Mouse (Mus musculus) forebrain, embryonic 14.5 days (tissue): ENCODE measurements around the gene Unc79. TPM values are rescaled to one million over a fixed set of nuclear protein-coding genes. Genes with fewer than 3 reads are reported as not detected.
A peak's percentile ranks its signal among the peaks of the same experiment; 100 is the strongest.

ENCODE experiments used
- ATAC-seq: fragments of 200-750 bp; cut with Nextera tagmentation; 2 replicates; pipeline ENCODE4 v1.8.0; 2017; ENCODE audit warnings: mild to moderate bottlenecking, moderate library complexity
- DNase-seq: peaks from one replicate; pipeline ENCODE4 v3.0.0-alpha.2; 2015; ENCODE audit warnings: low spot score
- H3K27ac ChIP-seq: fragments of 300-500 bp; sonication (generic); 2 replicates; pipeline ENCODE4 v1.5.1; 2014; ENCODE audit warnings: low read depth, mild to moderate bottlenecking, control low read depth, low read length, moderate library complexity
- H3K27me3 ChIP-seq: fragments of 300-500 bp; sonication (generic); replicated peaks from 2 replicates; pipeline ENCODE4 v1.6.1; 2014; ENCODE audit warnings: low read length, control low read depth, mixed read lengths; ENCODE audit not compliant: control insufficient read depth, insufficient read depth
- H3K36me3 ChIP-seq: fragments of 300-500 bp; sonication (generic); 2 replicates; pipeline ENCODE4 v1.6.1; 2014; ENCODE audit warnings: low read length, control low read depth; ENCODE audit not compliant: control insufficient read depth, insufficient read depth
- H3K4me1 ChIP-seq: fragments of 300-500 bp; sonication (generic); 2 replicates; pipeline ENCODE4 v1.6.1; 2014; ENCODE audit warnings: antibody characterized with exemption, low read length, control low read depth; ENCODE audit not compliant: control insufficient read depth, insufficient read depth
- H3K4me2 ChIP-seq: fragments of 300-500 bp; sonication (generic); 2 replicates; pipeline ENCODE4 v1.6.1; 2014; ENCODE audit warnings: mild to moderate bottlenecking, control low read depth, low read length
- H3K4me3 ChIP-seq: fragments of 300-500 bp; sonication (generic); 2 replicates; pipeline ENCODE4 v1.5.1; 2014; ENCODE audit warnings: low read depth, low read length, control low read depth
- H3K9ac ChIP-seq: fragments of 300-500 bp; sonication (generic); 2 replicates; pipeline ENCODE4 v1.6.1; 2014; ENCODE audit warnings: mild to moderate bottlenecking, low read length, control low read depth, moderate library complexity
- H3K9me3 ChIP-seq: fragments of 300-500 bp; sonication (generic); replicated peaks from 2 replicates; pipeline ENCODE4 v1.6.1; 2016; ENCODE audit warnings: low read length, control low read depth, mixed read lengths; ENCODE audit not compliant: control insufficient read depth
- WGBS: fragments of 180-500 bp; shearing (Covaris S2); extraction: QIAGEN DNeasy Blood & Tissue Kit; methylation state at CpG from one replicate; pipeline ENCODE4 v1.1.7; 2014; 5-methylcytosine and 5-hydroxymethylcytosine counted together
- polyA plus RNA-seq: library from polyadenylated mRNA; unstranded; fragments of >200 nt; fragmentation: Nextera tagmentation; extraction: Ambion mirVana; gene quantifications from 2 replicates; pipeline ENCODE4 v1.2.1, GENCODE M21; 2014

Unc79 gene
- polyA plus RNA-seq, 1 experiment from 2014 or later = 6.0 TPM

GRCm38 (mm10) chr12:103183057-103183456 is 234.4 kb downstream of the Unc79 start:
- 0 out of 2 replicates have a peak, but pooled peaks have one; percentile 23 for ATAC-seq

GRCm38 (mm10) chr12:103187020-103187419 is 238.4 kb downstream of the Unc79 start:
- Histone ChIP-seq H3K9me3 (no peaks in the 10 kb centered on the region), H3K4me2 (no peak overlapping the region), H3K36me3 (peaks cover 14% of the 10 kb centered on the region), H3K9ac (no peak overlapping the region), H3K27me3 (no peaks in the 10 kb centered on the region), H3K4me3 (no peak overlapping the region), H3K4me1 (no peaks in the 10 kb centered on the region), H3K27ac (no peak overlapping the region)
- DNase-seq (no peak), ATAC-seq (no peak)
- 91% methylated on average over 7 of the region's 7 CpGs for WGBS

More at GRCm38 (mm10) chr12:103183057-103183456, 234.4 kb downstream of the Unc79 start:
- Histone ChIP-seq H3K4me2 (no peak overlapping the region), H3K4me3 (no peak overlapping the region), H3K27ac (no peak overlapping the region), H3K27me3 (no peaks in the 10 kb centered on the region), H3K36me3 (peaks cover 21% of the 10 kb centered on the region), H3K9me3 (no peaks in the 10 kb centered on the region), H3K9ac (no peak overlapping the region), H3K4me1 (no peaks in the 10 kb centered on the region)
- WGBS = 23% methylated on average over 7 of the region's 7 CpGs
- no peak for DNase-seq

GRCm38 (mm10) chr12:103188223-103188622 is 239.6 kb downstream of the Unc79 start:
- DNase-seq = no peak
- Histone ChIP-seq H3K4me3 (no peak overlapping the region), H3K27me3 (no peaks in the 10 kb centered on the region), H3K9ac (no peak overlapping the region), H3K9me3 (no peaks in the 10 kb centered on the region), H3K4me1 (no peaks in the 10 kb centered on the region), H3K27ac (no peak overlapping the region), H3K4me2 (no peak overlapping the region), H3K36me3 (peaks cover 13% of the 10 kb centered on the region)
- ATAC-seq = no peak
- 47% methylated on average over 8 of the region's 8 CpGs for WGBS

- Histone ChIP-seq H3K9me3 (no peaks in the 10 kb centered on the region), H3K27ac (no peak overlapping the region), H3K27me3 (no peaks in the 10 kb centered on the region), H3K4me2 (no peak overlapping the region), H3K4me1 (no peaks in the 10 kb centered on the region), H3K4me3 (no peak overlapping the region), H3K9ac (no peak overlapping the region), H3K36me3 (peaks cover 4% of the 10 kb centered on the region; the same call in 1 of the 2 replicates)
- DNase-seq (peak; percentile 44), ATAC-seq (peak; percentile 38; the same call in 1 of the 2 replicates)
- 75% methylated on average over 12 of the region's 12 CpGs for WGBS
Measured at GRCm38 (mm10) chr12:103189771-103190170, 241.1 kb downstream of the Unc79 start.

- 73% methylated on average over 5 of the region's 5 CpGs for whole genome bisulfite sequencing
- DNase-seq (no peak), ATAC-seq (no peak)
- Histone ChIP-seq H3K27ac (no peak overlapping the region), H3K4me1 (no peaks in the 10 kb centered on the region), H3K4me2 (no peak overlapping the region), H3K4me3 (no peak overlapping the region), H3K9me3 (no peaks in the 10 kb centered on the region), H3K27me3 (no peaks in the 10 kb centered on the region), H3K36me3 (no peaks in the 10 kb centered on the region), H3K9ac (no peak overlapping the region)
Measured at GRCm38 (mm10) chr12:103192996-103193395, 244.3 kb downstream of the Unc79 start.

- Histone ChIP-seq H3K9ac (no peak overlapping the region), H3K27me3 (no peaks in the 10 kb centered on the region), H3K4me3 (no peak overlapping the region), H3K27ac (0 out of 2 replicates have a peak overlapping the region, but pooled peaks have one; percentile 5), H3K4me2 (no peak overlapping the region), H3K9me3 (no peaks in the 10 kb centered on the region), H3K4me1 (peaks cover 10% of the 10 kb centered on the region), H3K36me3 (no peaks in the 10 kb centered on the region)
- ATAC-seq (peak; percentile 70), DNase-seq (peak; percentile 52)
- WGBS = 19% methylated on average over 11 of the region's 11 CpGs
Measured at GRCm38 (mm10) chr12:103202592-103203544, 254.2 kb downstream of the Unc79 start.

- H3K4me3 ChIP-seq = no peak overlapping the region
- WGBS = 68% methylated on average over 7 of the region's 7 CpGs
- no peak overlapping the region for H3K9ac ChIP-seq
- no peaks in the 10 kb centered on the region for H3K9me3 ChIP-seq
- DNase-seq (no peak), ATAC-seq (no peak)
- H3K27ac ChIP-seq = no peak overlapping the region
- H3K27me3 ChIP-seq = no peaks in the 10 kb centered on the region
- no peaks in the 10 kb centered on the region for H3K36me3 ChIP-seq
- peaks cover 10% of the 10 kb centered on the region for H3K4me1 ChIP-seq
- H3K4me2 ChIP-seq = no peak overlapping the region
Measured at GRCm38 (mm10) chr12:103205561-103205960, 256.9 kb downstream of the Unc79 start.

- no peak for ATAC-seq
- Histone ChIP-seq H3K9me3 (no peaks in the 10 kb centered on the region), H3K27ac (no peak overlapping the region), H3K9ac (no peak overlapping the region), H3K27me3 (no peaks in the 10 kb centered on the region), H3K4me3 (no peak overlapping the region), H3K4me2 (no peak overlapping the region), H3K4me1 (peaks cover 6% of the 10 kb centered on the region), H3K36me3 (no peaks in the 10 kb centered on the region)
- 91% methylated on average over 7 of the region's 7 CpGs for WGBS
- DNase-seq = no peak
Measured at GRCm38 (mm10) chr12:103209581-103209980, 260.9 kb downstream of the Unc79 start.

- ATAC-seq (no peak), DNase-seq (no peak)
- Histone ChIP-seq H3K4me2 (no peak overlapping the region), H3K27ac (no peak overlapping the region), H3K4me1 (peaks cover 9% of the 10 kb centered on the region), H3K4me3 (no peak overlapping the region), H3K27me3 (no peaks in the 10 kb centered on the region), H3K9me3 (no peaks in the 10 kb centered on the region), H3K9ac (no peak overlapping the region), H3K36me3 (no peaks in the 10 kb centered on the region)
- WGBS = 53% methylated on average over 5 of the region's 5 CpGs
Measured at GRCm38 (mm10) chr12:103211078-103211477, 262.4 kb downstream of the Unc79 start.
